In the genomic region with DNA sequence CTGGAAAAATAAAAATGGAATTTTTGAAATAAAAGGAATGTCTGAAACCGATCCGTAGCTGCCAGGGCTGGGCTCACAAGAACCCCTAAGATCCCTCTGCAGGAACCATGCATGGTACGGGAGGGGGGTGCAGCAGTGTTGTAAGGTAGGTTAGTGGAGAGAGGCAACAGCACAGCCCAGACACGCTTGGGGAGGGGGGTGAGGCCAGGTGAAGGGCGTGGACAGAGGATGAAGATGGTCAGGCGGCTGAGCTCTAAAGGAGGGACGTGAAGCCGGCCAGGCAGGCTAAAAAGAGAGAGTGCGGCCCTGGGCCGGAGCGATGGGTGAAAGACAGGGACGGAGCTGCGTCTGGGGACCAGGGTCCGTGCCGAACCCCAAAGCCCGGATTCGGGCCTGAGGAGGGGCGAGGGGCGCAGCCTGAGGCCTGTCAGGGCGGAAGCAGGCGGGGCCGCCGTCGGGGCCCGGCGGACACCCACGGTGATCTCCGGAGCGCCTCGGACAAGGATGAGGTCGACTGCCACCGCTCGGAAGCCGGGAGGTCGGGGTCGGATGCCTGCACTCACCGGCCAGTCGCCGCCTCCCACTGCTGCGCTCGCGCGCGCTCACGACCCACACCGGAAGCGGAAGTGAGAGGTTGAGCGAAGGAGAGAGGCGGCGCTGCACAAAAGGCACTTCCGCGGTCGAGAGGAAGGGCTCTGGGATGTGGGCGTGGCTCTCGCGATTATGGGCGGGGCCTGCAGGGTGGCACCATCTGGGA, we compare ENCODE assay signal across 8 mouse cellular contexts. TPM values are rescaled to one million over a fixed set of nuclear protein-coding genes. Genes with fewer than 3 reads are reported as not detected.
DNase-seq lines count a peak whose midpoint lies in the region; ATAC-seq and TF ChIP-seq lines count a peak whose summit lies in the region.

A gene (minus strand): TSS at position 638 of the 757 bp plus-strand sequence.

- TF ChIP-seq POLR2A in limb, embryonic 14.5 days (IDR thresholded peaks at IDR 0.05; ENCODE audit: borderline replicate concordance, extremely low read depth, insufficient read depth, insufficient read length) = 0 out of 2 replicates have a peak, but pooled peaks have one; percentile 65

- no peaks in the 10 kb centered on the region for H3K9me3 ChIP-seq in embryonic facial prominence, embryonic 14.5 days (ENCODE audit: control insufficient read depth, low read length)
- no peaks in the 10 kb centered on the region for H3K9me3 ChIP-seq in limb, embryonic 14.5 days (ENCODE audit: control insufficient read depth, low read length)
- H3K9me3 ChIP-seq in midbrain, postnatal 0 days (ENCODE audit: low read length) = no peaks in the 10 kb centered on the region

- peak within 1 kb of the TSS; percentile 98 for H3K9ac ChIP-seq in embryonic facial prominence, embryonic 14.5 days (ENCODE audit: low read depth, low read length)
- peak within 1 kb of the TSS; percentile 95 for H3K9ac ChIP-seq in limb, embryonic 14.5 days (ENCODE audit: low read depth, low read length, severe bottlenecking)
- peak within 1 kb of the TSS; percentile 100 for H3K9ac ChIP-seq in midbrain, postnatal 0 days (replicated peaks; ENCODE audit: low read length, poor library complexity, severe bottlenecking)

- TF ChIP-seq CTCF in midbrain, postnatal 0 days (IDR thresholded peaks at IDR 0.05) = peak; percentile 49

- peaks cover 37% of the 10 kb centered on the region for H3K36me3 ChIP-seq in embryonic facial prominence, embryonic 14.5 days (ENCODE audit: control insufficient read depth, insufficient read depth, low read length)
- peaks cover 38% of the 10 kb centered on the region for H3K36me3 ChIP-seq in limb, embryonic 14.5 days (ENCODE audit: control insufficient read depth, insufficient read depth, low read length)
- H3K36me3 ChIP-seq in midbrain, postnatal 0 days (ENCODE audit: insufficient read depth, low read length) = peaks cover 21% of the 10 kb centered on the region; the same call in 1 of the 2 replicates

- H3K4me3 ChIP-seq in embryonic facial prominence, embryonic 14.5 days (ENCODE audit: low read depth, low read length) = peak within 1 kb of the TSS; percentile 99
- H3K4me3 ChIP-seq in limb, embryonic 14.5 days (replicated peaks; ENCODE audit: low read length) = peak within 1 kb of the TSS; percentile 92
- peak within 1 kb of the TSS; percentile 98 for H3K4me3 ChIP-seq in midbrain, postnatal 0 days (ENCODE audit: low read depth, low read length)

- no peaks in the 10 kb centered on the region for H3K27me3 ChIP-seq in embryonic facial prominence, embryonic 14.5 days (replicated peaks; ENCODE audit: control insufficient read depth, insufficient read depth, low read length)
- H3K27me3 ChIP-seq in limb, embryonic 14.5 days (ENCODE audit: control insufficient read depth, insufficient read depth, low read length) = no peaks in the 10 kb centered on the region
- H3K27me3 ChIP-seq in midbrain, postnatal 0 days (ENCODE audit: insufficient read depth, low read length) = no peaks in the 10 kb centered on the region

- H3K4me1 ChIP-seq in embryonic facial prominence, embryonic 14.5 days (ENCODE audit: control insufficient read depth, insufficient read depth, low read length) = peaks cover 10% of the 10 kb centered on the region
- peaks cover 12% of the 10 kb centered on the region; the same call in 1 of the 2 replicates for H3K4me1 ChIP-seq in limb, embryonic 14.5 days (ENCODE audit: control insufficient read depth, insufficient read depth, low read length)
- peaks cover 14% of the 10 kb centered on the region for H3K4me1 ChIP-seq in midbrain, postnatal 0 days (ENCODE audit: insufficient read depth, low read length)

- H3K27ac ChIP-seq in embryonic facial prominence, embryonic 14.5 days (replicated peaks; ENCODE audit: low read depth, low read length) = peak within 1 kb of the TSS; percentile 67
- peak within 1 kb of the TSS; percentile 59; the same call in 1 of the 2 replicates for H3K27ac ChIP-seq in limb, embryonic 14.5 days (replicated peaks; ENCODE audit: low read depth, low read length)
- peak within 1 kb of the TSS; percentile 78 for H3K27ac ChIP-seq in midbrain, postnatal 0 days (ENCODE audit: low read depth, low read length)

- peak; percentile 95 for DNase-seq in 3T3-L1 (ENCODE audit: low read depth, low spot score)
- DNase-seq in adrenal gland, postnatal 4 days (ENCODE audit: low spot score in 2 of 2) = peak; percentile 82 to 96
- peak; percentile 98 for DNase-seq in embryonic facial prominence, embryonic 14.5 days (ENCODE audit: low spot score)
- peak; percentile 97 for DNase-seq in heart, adult 8-10 months (ENCODE audit: low spot score)
- peak; percentile 98 for DNase-seq in kidney, adult 9 months
- DNase-seq in limb, embryonic 14.5 days (ENCODE audit: low spot score) = peak; percentile 94
- DNase-seq in midbrain, postnatal 0 days (ENCODE audit: low spot score) = peak; percentile 95
- DNase-seq in spleen, postnatal 14 days (ENCODE audit: low spot score in 2 of 2) = peak; percentile 95 to 96

- peak; percentile 94 for ATAC-seq in embryonic facial prominence, embryonic 14.5 days (ENCODE audit: low read depth)
- peak; percentile 95 for ATAC-seq in limb, embryonic 14.5 days (ENCODE audit: low FRiP score, low read depth)
- peak; percentile 87 for ATAC-seq in midbrain, postnatal 0 days (ENCODE audit: low FRiP score)

- peak within 1 kb of the TSS; percentile 91 for H3K4me2 ChIP-seq in embryonic facial prominence, embryonic 14.5 days (ENCODE audit: low read depth, low read length)
- peak within 1 kb of the TSS; percentile 73 for H3K4me2 ChIP-seq in limb, embryonic 14.5 days (replicated peaks; ENCODE audit: low read depth, low read length, severe bottlenecking)
- H3K4me2 ChIP-seq in midbrain, postnatal 0 days (ENCODE audit: low read depth, low read length, poor library complexity, severe bottlenecking) = peak within 1 kb of the TSS; percentile 93

- WGBS in embryonic facial prominence, embryonic 14.5 days = under 1% methylated on average over 38 of the region's 57 CpGs
- WGBS in limb, embryonic 14.5 days = 3% methylated on average over 48 of the region's 57 CpGs
- WGBS in midbrain, postnatal 0 days = 2% methylated on average over 54 of the region's 57 CpGs

RNA-seq across cellular contexts. Expression of the gene that starts here (rescaled TPM):
- 10 to 100 TPM; 74.3 to 79.6 TPM for total RNA-seq in adrenal gland, postnatal 4 days (2021)
- 36.0 and 47.5 TPM in 2 replicates for polyA plus RNA-seq in embryonic facial prominence, embryonic 14.5 days (2014; fragmentation: Nextera tagmentation; extraction: Ambion mirVana)
- total RNA-seq in heart, adult 8-10 months (2022) = 10 to 100 TPM in 3 of 4 experiments, 1 to 10 TPM in 1; 9.6 to 16.8 (median 12.1) TPM
- polyA plus RNA-seq in limb, embryonic 14.5 days (2012; rRNA removed) = 174 and 235 TPM in 2 replicates
- polyA plus RNA-seq in limb, embryonic 14.5 days (2014; fragmentation: Nextera tagmentation; extraction: Ambion mirVana) = 46.5 and 57.5 TPM in 2 replicates
- total RNA-seq in midbrain, postnatal 0 days (2014; rRNA removed) = 74.4 and 97.4 TPM in 2 replicates
- polyA plus RNA-seq in midbrain, postnatal 0 days (2015; fragmentation: Nextera tagmentation; extraction: Ambion mirVana) = 70.3 and 74.7 TPM in 2 replicates

Comparison
In these comparisons a context has a peak if more than half of its experiments do, and no peak if none do; other contexts are left out.
1. Peak in every context shown above with its lines: DNase-seq, ATAC-seq, H3K4me3 ChIP-seq and H3K27ac ChIP-seq.